Mouse (Mus musculus) heart, postnatal 25 days (tissue): ENCODE data around the gene Tcf7l2. TPM values are rescaled to one million over a fixed set of nuclear protein-coding genes. Genes with fewer than 3 reads are reported as not detected.

Experiments used
- DNase-seq: peaks from one replicate; pipeline ENCODE4 v3.0.0; 2022; ENCODE audit warnings: low spot score
- intact Hi-C: fragments of 180-260 bp; cut with DNase I; formaldehyde crosslinking; loops from one replicate; pipeline ENCODE4 v1.15.1; 2025
- total RNA-seq, 2 experiments: library from RNA; stranded (reverse); gene quantifications; 2 replicates each; pipeline ENCODE4 v1.2.3; 2021

The Tcf7l2 gene
- total RNA-seq, 2 experiments from 2014 or later, result 14.6 to 14.7 TPM

- no peak for DNase-seq
- intact Hi-C loops, result no loop called here
Measured at GRCm38 (mm10) chr19:55788285-55788904, 46.8 kb downstream of the Tcf7l2 start.

- DNase-seq, result no peak
- intact Hi-C loops, result no loop called here
Measured at GRCm38 (mm10) chr19:55788905-55789295, 47.3 kb downstream of the Tcf7l2 start.

- no peak for DNase-seq
- intact Hi-C loops, result loop anchor here (5.0 kb wide), 1 partner anchor 47 kb away; no protein-coding TSS in a partner anchor
Measured at GRCm38 (mm10) chr19:55789838-55790237, 48.2 kb downstream of the Tcf7l2 start.

- DNase-seq, result no peak
- intact Hi-C loops, result loop anchor here (5.0 kb wide), 1 partner anchor 46 kb away; no protein-coding TSS in a partner anchor
Measured at GRCm38 (mm10) chr19:55791293-55791692, 49.7 kb downstream of the Tcf7l2 start.

GRCm38 (mm10) chr19:55791886-55792285, 50.3 kb downstream of the Tcf7l2 start:
- intact Hi-C loops, result loop anchor here (5.0 kb wide), 1 partner anchor 45 kb away; no protein-coding TSS in a partner anchor
- no peak for DNase-seq

- intact Hi-C loops, result loop anchor here (5.0 kb wide), 1 partner anchor 45 kb away; no protein-coding TSS in a partner anchor
- no peak for DNase-seq
Measured at GRCm38 (mm10) chr19:55792571-55792970, 51.0 kb downstream of the Tcf7l2 start.

GRCm38 (mm10) chr19:55793029-55793428, 51.4 kb downstream of the Tcf7l2 start:
- no peak for DNase-seq
- intact Hi-C loops, result loop anchor here (5.0 kb wide), 1 partner anchor 44 kb away; no protein-coding TSS in a partner anchor

- intact Hi-C loops, result loop anchor here (5.0 kb wide), 1 partner anchor 43 kb away; no protein-coding TSS in a partner anchor
- DNase-seq, result no peak
Measured at GRCm38 (mm10) chr19:55794194-55794945, 52.8 kb downstream of the Tcf7l2 start.

GRCm38 (mm10) chr19:55794946-55795340, 53.3 kb downstream of the Tcf7l2 start:
- no peak for DNase-seq
- intact Hi-C loops, result loop anchor here (5.0 kb wide), 1 partner anchor 42 kb away; no protein-coding TSS in a partner anchor

GRCm38 (mm10) chr19:55795349-55795748, 53.7 kb downstream of the Tcf7l2 start:
- intact Hi-C loops, result no loop called here
- no peak for DNase-seq

- intact Hi-C loops, result no loop called here
- DNase-seq, result no peak
Measured at GRCm38 (mm10) chr19:55797834-55798233, 56.2 kb downstream of the Tcf7l2 start.

GRCm38 (mm10) chr19:55799411-55799810, 57.8 kb downstream of the Tcf7l2 start:
- no peak for DNase-seq
- intact Hi-C loops, result no loop called here

- no peak for DNase-seq
- intact Hi-C loops, result no loop called here
Measured at GRCm38 (mm10) chr19:55800059-55800458, 58.4 kb downstream of the Tcf7l2 start.

- no peak for DNase-seq
- intact Hi-C loops, result no loop called here
Measured at GRCm38 (mm10) chr19:55803121-55803520, 61.5 kb downstream of the Tcf7l2 start.

- no peak for DNase-seq
- intact Hi-C loops, result no loop called here
Measured at GRCm38 (mm10) chr19:55803797-55804196, 62.2 kb downstream of the Tcf7l2 start.

- DNase-seq, result no peak
- intact Hi-C loops, result loop anchor here (5.0 kb wide), 1 partner anchor 62 kb away; the partner anchor contains the start of gene Tcf7l2
Measured at GRCm38 (mm10) chr19:55804795-55805194, 63.2 kb downstream of the Tcf7l2 start.

- no peak for DNase-seq
- intact Hi-C loops, result loop anchor here (5.0 kb wide), 1 partner anchor 64 kb away; the partner anchor contains the start of gene Tcf7l2
Measured at GRCm38 (mm10) chr19:55806434-55807193, 65.0 kb downstream of the Tcf7l2 start.

- DNase-seq, result no peak
- intact Hi-C loops, result loop anchor here (5.0 kb wide), 1 partner anchor 65 kb away; the partner anchor contains the start of gene Tcf7l2
Measured at GRCm38 (mm10) chr19:55807194-55808053, 65.8 kb downstream of the Tcf7l2 start.

- intact Hi-C loops, result loop anchor here (5.0 kb wide), 1 partner anchor 66 kb away; the partner anchor contains the start of gene Tcf7l2
- DNase-seq, result no peak
Measured at GRCm38 (mm10) chr19:55808304-55808703, 66.7 kb downstream of the Tcf7l2 start.
